Mouse (Mus musculus) left cerebral cortex, adult 8-10 months (tissue): ENCODE results near the gene St6gal1. TPM values are rescaled to one million over a fixed set of nuclear protein-coding genes. Genes with fewer than 3 reads are reported as not detected.

ENCODE experiments used
- DNase-seq, 2 experiments: peaks; one replicate each; pipeline ENCODE4 v3.0.0; 2022; ENCODE audit warnings: low spot score in 2 of 2
- total RNA-seq, 4 experiments: library from RNA; stranded (reverse); gene quantifications; 2 replicates each; pipeline ENCODE4 v1.2.4; 2022

The St6gal1 gene
- total RNA-seq, 4 experiments from 2014 or later, result 14.9 to 20.4 (median 17.1) TPM

- no peak for DNase-seq
Observed at GRCm38 (mm10) chr16:23272521-23273230, 48.1 kb downstream of the St6gal1 start.

GRCm38 (mm10) chr16:23274005-23274404, 49.5 kb downstream of the St6gal1 start:
- no peak for DNase-seq

GRCm38 (mm10) chr16:23274606-23275310, 50.2 kb downstream of the St6gal1 start:
- DNase-seq, result no peak

GRCm38 (mm10) chr16:23275661-23276060, 51.1 kb downstream of the St6gal1 start:
- no peak for DNase-seq

GRCm38 (mm10) chr16:23279879-23280741, 55.6 kb downstream of the St6gal1 start:
- DNase-seq, result no peak

- DNase-seq, result no peak
Observed at GRCm38 (mm10) chr16:23280742-23281090, 56.2 kb downstream of the St6gal1 start.

- DNase-seq, result no peak
Observed at GRCm38 (mm10) chr16:23282241-23282640, 57.7 kb downstream of the St6gal1 start.

GRCm38 (mm10) chr16:23282941-23283340, 58.4 kb downstream of the St6gal1 start:
- no peak for DNase-seq

- DNase-seq, result no peak
Observed at GRCm38 (mm10) chr16:23283677-23284076, 59.1 kb downstream of the St6gal1 start.

- no peak for DNase-seq
Observed at GRCm38 (mm10) chr16:23284470-23285394, 60.2 kb downstream of the St6gal1 start.

- no peak for DNase-seq
Observed at GRCm38 (mm10) chr16:23286380-23287097, 62.0 kb downstream of the St6gal1 start.

GRCm38 (mm10) chr16:23287312-23288040, 62.9 kb downstream of the St6gal1 start:
- DNase-seq, result no peak

- DNase-seq, result no peak
Observed at GRCm38 (mm10) chr16:23288103-23288502, 63.6 kb downstream of the St6gal1 start.

GRCm38 (mm10) chr16:23289424-23289823, 64.9 kb downstream of the St6gal1 start:
- no peak for DNase-seq

GRCm38 (mm10) chr16:23290171-23290570, 65.6 kb downstream of the St6gal1 start:
- no peak for DNase-seq

GRCm38 (mm10) chr16:23291521-23291920, 67.0 kb downstream of the St6gal1 start:
- no peak for DNase-seq

- DNase-seq, result no peak
Observed at GRCm38 (mm10) chr16:23294236-23294635, 69.7 kb downstream of the St6gal1 start.

- no peak for DNase-seq
Observed at GRCm38 (mm10) chr16:23294747-23295146, 70.2 kb downstream of the St6gal1 start.

- no peak for DNase-seq
Observed at GRCm38 (mm10) chr16:23295720-23296119, 71.2 kb downstream of the St6gal1 start.

- DNase-seq, result no peak
Observed at GRCm38 (mm10) chr16:23296721-23297120, 72.2 kb downstream of the St6gal1 start.
